Mouse (Mus musculus): ENCODE data around the gene Enpep.

- no peak for TF ChIP-seq CTCF (IDR thresholded peaks at IDR 0.05; ENCODE audit: extremely low read depth, insufficient read depth, low read length)
- no peak for TF ChIP-seq POLR2A (IDR thresholded peaks at IDR 0.05; ENCODE audit: extremely low read depth, insufficient read depth, low read length)
Observed at GRCm38 (mm10) chr3:129347277-129347676, 14.8 kb upstream of the Enpep start.

Measured in cortical plate, adult 2 months (tissue).